Mouse (Mus musculus) duodenum, adult 2 months (tissue): ENCODE results near the gene Gm19684. TPM values are rescaled to one million over a fixed set of nuclear protein-coding genes. Genes with fewer than 3 reads are reported as not detected.

ENCODE experiments used
- polyA plus RNA-seq: library from polyadenylated mRNA; depleted of rRNA; stranded (reverse); fragments of >200 nt; gene quantifications from 2 replicates; pipeline ENCODE4 v1.2.3, GENCODE M21; 2012; ENCODE audit warnings: low replicate concordance; rRNA removed

The Gm19684 gene
- 0.06 TPM in 2 replicates for polyA plus RNA-seq

DNA sequence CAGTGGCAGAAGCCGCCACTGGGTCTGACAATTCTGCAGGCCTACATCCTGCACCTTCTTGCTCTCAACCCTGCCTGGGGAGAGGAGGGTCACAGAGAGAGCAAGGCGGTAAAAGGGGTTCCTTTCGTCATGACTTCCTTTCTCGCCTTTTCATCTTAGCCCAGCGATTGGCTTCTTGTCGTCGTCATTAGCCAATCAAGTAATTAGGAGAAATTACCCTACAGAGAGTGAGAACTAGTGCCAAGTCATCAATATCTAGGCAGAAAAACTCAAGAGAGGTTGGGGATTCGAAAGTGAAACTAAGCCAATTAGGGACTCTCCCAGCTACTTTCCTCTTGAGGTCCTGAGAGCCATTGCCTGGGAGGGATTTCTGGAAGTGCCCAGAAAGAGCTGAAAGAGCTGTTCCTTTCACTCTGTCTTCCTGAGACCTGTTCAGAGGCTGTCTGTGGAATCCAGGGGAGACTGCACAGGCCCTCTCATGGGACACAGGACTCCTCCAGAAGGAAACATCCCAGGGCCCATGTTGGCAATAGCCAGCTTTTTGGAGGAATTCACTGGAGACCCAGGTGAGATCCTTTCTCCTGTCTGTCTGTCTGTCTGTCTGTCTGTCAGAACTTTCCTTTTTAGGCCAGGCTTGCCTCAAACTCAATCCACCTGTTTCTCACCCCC lies at the start of gene Gm19684:
Gene Gm19684 (plus strand): TSS at position 327 of the 669 bp plus-strand sequence.

GRCm38 (mm10) chr17:36128968-36129817 lies 7.7 kb downstream of the Gm19684 start, which contains the start of gene Gm7030:
TSS of gene Gm7030 (minus strand) at chr17:36129425.

DNA sequence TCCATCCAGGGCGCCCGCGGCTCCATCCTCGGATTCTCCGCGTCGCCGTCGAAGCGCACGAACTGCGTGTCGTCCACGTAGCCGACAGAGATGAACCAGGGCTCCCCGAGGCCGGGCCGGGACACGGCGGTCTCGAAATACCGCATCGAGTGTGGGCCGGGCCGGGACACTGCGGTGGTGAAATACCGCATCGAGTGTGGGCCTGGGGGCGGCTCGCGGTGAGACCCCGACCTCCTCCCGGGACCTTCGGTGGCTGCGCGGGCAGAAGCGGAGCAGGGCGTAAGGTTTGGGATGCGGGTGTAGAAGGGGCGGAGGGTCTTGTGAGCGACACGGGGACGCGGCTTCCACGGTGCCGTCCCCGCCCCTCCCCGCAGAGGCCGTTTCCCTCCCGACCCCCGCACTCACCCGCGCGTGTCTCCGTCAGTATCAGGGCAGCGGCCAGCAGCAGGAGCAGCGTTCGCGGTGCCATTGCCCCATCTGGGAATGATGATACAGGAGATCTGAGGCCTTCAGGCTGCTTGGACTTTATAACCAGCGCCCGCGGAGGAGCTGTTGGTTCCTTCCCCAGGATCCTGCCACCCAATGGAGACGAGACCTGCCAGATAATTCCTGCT lies 46.7 kb downstream of the Gm19684 start, which contains the start of gene Gm8909:
Gene Gm8909 (minus strand): TSS at position 499 of the 614 bp plus-strand sequence.

Other genes with a start within 250 kb of the Gm19684 start
- 36.5 and 59.4 TPM in 2 replicates for gene Dhx16, start 241.9 kb upstream of the Gm19684 start, polyA plus RNA-seq
- 180 and 283 TPM in 2 replicates for gene 2310061I04Rik, start 224.2 kb upstream of the Gm19684 start, polyA plus RNA-seq
- 47.1 and 64.0 TPM in 2 replicates for gene Atat1, start 211.6 kb upstream of the Gm19684 start, polyA plus RNA-seq
- gene Mrps18b, start 205.3 kb upstream of the Gm19684 start, polyA plus RNA-seq = 74.3 and 76.9 TPM in 2 replicates
- 25.8 and 36.2 TPM in 2 replicates for gene Ppp1r10, start 205.2 kb upstream of the Gm19684 start, polyA plus RNA-seq
- 60.3 and 89.7 TPM in 2 replicates for gene Abcf1, start 151.9 kb upstream of the Gm19684 start, polyA plus RNA-seq
- gene Gnl1, start 141.8 kb upstream of the Gm19684 start, polyA plus RNA-seq = 17.2 and 34.2 TPM in 2 replicates
- gene Prr3, start 141.4 kb upstream of the Gm19684 start, polyA plus RNA-seq = 8.2 and 8.5 TPM in 2 replicates
- 1.2 and 1.9 TPM in 2 replicates for gene H2-T24, start 101.1 kb upstream of the Gm19684 start, polyA plus RNA-seq
- 247 and 672 TPM in 2 replicates for gene H2-T23, start 88.8 kb upstream of the Gm19684 start, polyA plus RNA-seq
- gene H2-T22, start 78.9 kb upstream of the Gm19684 start, polyA plus RNA-seq = 22.4 and 45.9 TPM in 2 replicates
- gene Gm6034, start 78.7 kb upstream of the Gm19684 start, polyA plus RNA-seq = not detected in 2 replicates
- gene Gm11127, start 63.3 kb upstream of the Gm19684 start, polyA plus RNA-seq = 46.7 and 279 TPM in 2 replicates
- gene Gm7030, start 7.7 kb downstream of the Gm19684 start, polyA plus RNA-seq = 12.6 and 15.9 TPM in 2 replicates
- 99.5 and 293 TPM in 2 replicates for gene Gm8909, start 46.9 kb downstream of the Gm19684 start, polyA plus RNA-seq
- 118 and 133 TPM in 2 replicates for gene H2-T3, start 68.6 kb downstream of the Gm19684 start, polyA plus RNA-seq
- gene Rpp21, start 136.4 kb downstream of the Gm19684 start, polyA plus RNA-seq = 132 and 151 TPM in 2 replicates
- gene Trim39, start 150.6 kb downstream of the Gm19684 start, polyA plus RNA-seq = 5.3 and 8.0 TPM in 2 replicates
- not detected in 2 replicates for gene H2-M10.2, start 164.8 kb downstream of the Gm19684 start, polyA plus RNA-seq
- not detected in 2 replicates for gene H2-M10.1, start 204.5 kb downstream of the Gm19684 start, polyA plus RNA-seq
- not detected in 2 replicates for gene H2-M10.3, start 246.7 kb downstream of the Gm19684 start, polyA plus RNA-seq